Mouse (Mus musculus): Measurements from ENCODE around the gene Pde1a.

DNA sequence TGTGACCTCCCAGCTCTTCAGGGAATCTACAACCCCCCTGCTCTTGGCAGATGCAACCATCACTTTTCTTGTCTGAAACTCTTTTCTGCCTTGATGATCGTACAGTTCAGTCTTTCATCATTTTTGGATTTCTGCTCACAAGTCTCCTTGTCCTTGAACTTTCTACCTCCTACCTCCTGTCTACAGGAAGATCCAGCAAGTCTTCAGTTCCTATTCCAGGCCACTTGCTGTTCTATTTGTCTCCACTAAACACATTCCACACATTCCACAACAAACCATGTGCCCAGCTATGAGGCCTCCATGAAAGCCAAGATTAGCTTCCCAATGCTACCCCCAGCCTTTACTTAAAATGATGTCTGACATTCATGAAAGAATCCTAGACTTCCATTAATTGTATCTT, 163.2 kb downstream of the Pde1a start:
- TF ChIP-seq CTCF (IDR thresholded peaks at IDR 0.05; ENCODE audit: borderline replicate concordance, extremely low read depth, insufficient read depth, insufficient read length) (no peak), POLR2A (IDR thresholded peaks at IDR 0.05; ENCODE audit: borderline replicate concordance, extremely low read depth, insufficient read depth, insufficient read length, poor library complexity, severe bottlenecking) (no peak)

Data from brain, embryonic 14.5 days (tissue).